Mouse (Mus musculus): ENCODE measurements around the gene Scn3b. TPM values are rescaled to one million over a fixed set of nuclear protein-coding genes. Genes with fewer than 3 reads are reported as not detected.

The Scn3b gene
- polyA plus RNA-seq, 1 experiment from 2014 or later: 4.3 TPM

- Histone ChIP-seq H3K9me3 (no peaks in the 10 kb centered on the region), H3K27ac (no peak overlapping the region), H3K36me3 (peaks cover 37% of the 10 kb centered on the region), H3K4me1 (no peaks in the 10 kb centered on the region), H3K4me2 (replicated peaks) (no peak overlapping the region), H3K27me3 (no peaks in the 10 kb centered on the region), H3K4me3 (no peak overlapping the region), H3K9ac (no peak overlapping the region)
- WGBS: 90% methylated on average over 15 of the region's 15 CpGs
- ATAC-seq (ENCODE audit: insufficient number of reproducible peaks, insufficient read depth, low FRiP score, low TSS enrichment): no peak
Observed at GRCm38 (mm10) chr9:40300018-40300989, 31.3 kb downstream of the Scn3b start.

- no peaks in the 10 kb centered on the region for H3K27me3 ChIP-seq
- no peaks in the 10 kb centered on the region for H3K9me3 ChIP-seq
- no peaks in the 10 kb centered on the region for H3K4me1 ChIP-seq
- ATAC-seq (ENCODE audit: insufficient number of reproducible peaks, insufficient read depth, low FRiP score, low TSS enrichment): no peak
- H3K4me2 ChIP-seq (replicated peaks): no peak overlapping the region
- H3K27ac ChIP-seq: no peak overlapping the region
- H3K36me3 ChIP-seq: peaks cover 42% of the 10 kb centered on the region
- no peak overlapping the region for H3K9ac ChIP-seq
- H3K4me3 ChIP-seq: no peak overlapping the region
- 90% methylated on average over 5 of the region's 5 CpGs for WGBS
Observed at GRCm38 (mm10) chr9:40301475-40301874, 32.5 kb downstream of the Scn3b start.

- peaks cover 49% of the 10 kb centered on the region for H3K36me3 ChIP-seq
- H3K9me3 ChIP-seq: no peaks in the 10 kb centered on the region
- 88% methylated on average over 8 of the region's 8 CpGs for WGBS
- no peaks in the 10 kb centered on the region for H3K27me3 ChIP-seq
- H3K27ac ChIP-seq: no peak overlapping the region
- H3K4me1 ChIP-seq: no peaks in the 10 kb centered on the region
- no peak for ATAC-seq (ENCODE audit: insufficient number of reproducible peaks, insufficient read depth, low FRiP score, low TSS enrichment)
- no peak overlapping the region for H3K4me2 ChIP-seq (replicated peaks)
- no peak overlapping the region for H3K4me3 ChIP-seq
- no peak overlapping the region for H3K9ac ChIP-seq
Observed at GRCm38 (mm10) chr9:40302375-40302774, 33.4 kb downstream of the Scn3b start.

GRCm38 (mm10) chr9:40304243-40304642 is 35.2 kb downstream of the Scn3b start:
- Histone ChIP-seq H3K9ac (no peak overlapping the region), H3K36me3 (peaks cover 45% of the 10 kb centered on the region), H3K4me3 (no peak overlapping the region), H3K27me3 (no peaks in the 10 kb centered on the region), H3K27ac (no peak overlapping the region), H3K4me2 (replicated peaks) (no peak overlapping the region), H3K4me1 (no peaks in the 10 kb centered on the region), H3K9me3 (no peaks in the 10 kb centered on the region)
- 93% methylated on average over 8 of the region's 8 CpGs for WGBS
- no peak for ATAC-seq (ENCODE audit: insufficient number of reproducible peaks, insufficient read depth, low FRiP score, low TSS enrichment)

GRCm38 (mm10) chr9:40307311-40307710 is 38.3 kb downstream of the Scn3b start:
- no peak for ATAC-seq (ENCODE audit: insufficient number of reproducible peaks, insufficient read depth, low FRiP score, low TSS enrichment)
- no peaks in the 10 kb centered on the region for H3K4me1 ChIP-seq
- H3K9me3 ChIP-seq: no peaks in the 10 kb centered on the region
- peaks cover 45% of the 10 kb centered on the region for H3K36me3 ChIP-seq
- no peak overlapping the region for H3K4me3 ChIP-seq
- no peak overlapping the region for H3K4me2 ChIP-seq (replicated peaks)
- no peak overlapping the region for H3K9ac ChIP-seq
- H3K27ac ChIP-seq: no peak overlapping the region
- H3K27me3 ChIP-seq: no peaks in the 10 kb centered on the region
- 79% methylated on average over 3 of the region's 3 CpGs for WGBS

- Histone ChIP-seq H3K9ac (no peak overlapping the region), H3K4me2 (replicated peaks) (no peak overlapping the region), H3K4me1 (no peaks in the 10 kb centered on the region), H3K9me3 (no peaks in the 10 kb centered on the region), H3K4me3 (no peak overlapping the region), H3K27ac (no peak overlapping the region), H3K27me3 (no peaks in the 10 kb centered on the region), H3K36me3 (peaks cover 34% of the 10 kb centered on the region)
- WGBS: 91% methylated on average over 6 of the region's 6 CpGs
- ATAC-seq (ENCODE audit: insufficient number of reproducible peaks, insufficient read depth, low FRiP score, low TSS enrichment): no peak
Observed at GRCm38 (mm10) chr9:40309876-40310275, 40.9 kb downstream of the Scn3b start.

- H3K4me2 ChIP-seq (replicated peaks): no peak overlapping the region
- 74% methylated on average over 9 of the region's 9 CpGs for WGBS
Observed at GRCm38 (mm10) chr9:40311813-40312212, 42.8 kb downstream of the Scn3b start.

GRCm38 (mm10) chr9:40316865-40317660 is 48.0 kb downstream of the Scn3b start:
- 85% methylated on average over 9 of the region's 9 CpGs for WGBS
- H3K27me3 ChIP-seq: no peaks in the 10 kb centered on the region
- no peak for ATAC-seq (ENCODE audit: insufficient number of reproducible peaks, insufficient read depth, low FRiP score, low TSS enrichment)
- peaks cover 16% of the 10 kb centered on the region for H3K4me1 ChIP-seq
- H3K9ac ChIP-seq: no peak overlapping the region
- H3K9me3 ChIP-seq: no peaks in the 10 kb centered on the region
- 0 out of 2 replicates have a peak, but pooled peaks cover 4% of the 10 kb centered on the region for H3K36me3 ChIP-seq
- no peak overlapping the region for H3K27ac ChIP-seq
- H3K4me3 ChIP-seq: no peak overlapping the region
- no peak overlapping the region for H3K4me2 ChIP-seq (replicated peaks)

More at GRCm38 (mm10) chr9:40311813-40312212, 42.8 kb downstream of the Scn3b start:
- ATAC-seq (ENCODE audit: insufficient number of reproducible peaks, insufficient read depth, low FRiP score, low TSS enrichment): no peak
- H3K4me3 ChIP-seq: no peak overlapping the region
- no peak overlapping the region for H3K9ac ChIP-seq
- H3K9me3 ChIP-seq: no peaks in the 10 kb centered on the region
- no peaks in the 10 kb centered on the region for H3K4me1 ChIP-seq
- H3K27me3 ChIP-seq: no peaks in the 10 kb centered on the region
- peaks cover 27% of the 10 kb centered on the region for H3K36me3 ChIP-seq
- H3K27ac ChIP-seq: no peak overlapping the region

- Histone ChIP-seq H3K27me3 (no peaks in the 10 kb centered on the region), H3K9ac (no peak overlapping the region), H3K4me2 (replicated peaks) (no peak overlapping the region), H3K4me1 (peaks cover 16% of the 10 kb centered on the region), H3K9me3 (no peaks in the 10 kb centered on the region), H3K27ac (no peak overlapping the region), H3K36me3 (0 out of 2 replicates have a peak, but pooled peaks cover 4% of the 10 kb centered on the region), H3K4me3 (no peak overlapping the region)
- 93% methylated on average over 4 of the region's 4 CpGs for WGBS
- ATAC-seq (ENCODE audit: insufficient number of reproducible peaks, insufficient read depth, low FRiP score, low TSS enrichment): no peak
Observed at GRCm38 (mm10) chr9:40317735-40318134, 48.7 kb downstream of the Scn3b start.

GRCm38 (mm10) chr9:40318771-40319170 is 49.8 kb downstream of the Scn3b start:
- Histone ChIP-seq H3K36me3 (0 out of 2 replicates have a peak, but pooled peaks cover 4% of the 10 kb centered on the region), H3K9me3 (no peaks in the 10 kb centered on the region), H3K27me3 (no peaks in the 10 kb centered on the region), H3K4me2 (replicated peaks) (no peak overlapping the region), H3K4me1 (peaks cover 16% of the 10 kb centered on the region), H3K27ac (no peak overlapping the region), H3K4me3 (no peak overlapping the region), H3K9ac (no peak overlapping the region)
- WGBS: 81% methylated on average over 5 of the region's 5 CpGs
- no peak for ATAC-seq (ENCODE audit: insufficient number of reproducible peaks, insufficient read depth, low FRiP score, low TSS enrichment)

- H3K4me2 ChIP-seq (replicated peaks): no peak overlapping the region
- no peaks in the 10 kb centered on the region for H3K9me3 ChIP-seq
- peaks cover 18% of the 10 kb centered on the region for H3K4me1 ChIP-seq
- no peaks in the 10 kb centered on the region for H3K36me3 ChIP-seq
- H3K9ac ChIP-seq: no peak overlapping the region
- H3K27me3 ChIP-seq: no peaks in the 10 kb centered on the region
- H3K4me3 ChIP-seq: no peak overlapping the region
- H3K27ac ChIP-seq: peak overlapping the region; percentile 57; the same call in 1 of the 2 replicates
- WGBS: 82% methylated on average over 8 of the region's 8 CpGs
- ATAC-seq (ENCODE audit: insufficient number of reproducible peaks, insufficient read depth, low FRiP score, low TSS enrichment): no peak
Observed at GRCm38 (mm10) chr9:40320405-40320804, 51.4 kb downstream of the Scn3b start.

All from embryonic facial prominence, embryonic 12.5 days (tissue).